Mouse (Mus musculus) lung, adult 2 months (tissue): ENCODE results near the gene Ccl6.

Experiments used
- CTCF ChIP-seq: fragments of 200-500 bp; IDR thresholded peaks from 2 replicates; pipeline ENCODE4 v1.5.1; 2011; ENCODE audit warnings: mild to moderate bottlenecking, low read length, control low read depth; ENCODE audit not compliant: insufficient read depth
- POLR2A ChIP-seq: fragments of 200-500 bp; IDR thresholded peaks from 2 replicates; pipeline ENCODE4 v1.6.1; 2011; ENCODE audit warnings: low read depth, mild to moderate bottlenecking, control low read depth, low read length, borderline replicate concordance; ENCODE audit errors: extremely low read depth

DNA sequence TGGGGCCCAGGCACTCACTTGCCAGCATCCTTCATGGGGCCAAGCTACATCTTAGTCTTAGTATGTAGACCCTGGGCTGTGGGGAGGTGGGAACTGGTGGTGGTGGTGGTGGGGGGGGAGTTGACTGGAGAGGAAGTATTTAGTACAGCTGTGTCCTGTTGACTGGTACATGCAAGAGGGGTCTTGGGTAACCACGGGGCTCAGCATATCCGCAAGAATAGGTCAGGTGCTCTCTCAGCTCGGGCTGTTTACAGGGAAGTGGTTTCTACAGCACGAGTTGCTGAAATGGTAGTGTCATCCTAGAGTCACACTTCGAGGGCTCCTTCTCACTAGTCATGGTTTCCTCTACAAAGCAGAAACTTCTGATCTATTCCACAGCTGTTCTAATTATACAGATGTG lies 47.3 kb upstream of the Ccl6 start:
- TF ChIP-seq CTCF (no peak), POLR2A (no peak)
